In the genomic region with DNA sequence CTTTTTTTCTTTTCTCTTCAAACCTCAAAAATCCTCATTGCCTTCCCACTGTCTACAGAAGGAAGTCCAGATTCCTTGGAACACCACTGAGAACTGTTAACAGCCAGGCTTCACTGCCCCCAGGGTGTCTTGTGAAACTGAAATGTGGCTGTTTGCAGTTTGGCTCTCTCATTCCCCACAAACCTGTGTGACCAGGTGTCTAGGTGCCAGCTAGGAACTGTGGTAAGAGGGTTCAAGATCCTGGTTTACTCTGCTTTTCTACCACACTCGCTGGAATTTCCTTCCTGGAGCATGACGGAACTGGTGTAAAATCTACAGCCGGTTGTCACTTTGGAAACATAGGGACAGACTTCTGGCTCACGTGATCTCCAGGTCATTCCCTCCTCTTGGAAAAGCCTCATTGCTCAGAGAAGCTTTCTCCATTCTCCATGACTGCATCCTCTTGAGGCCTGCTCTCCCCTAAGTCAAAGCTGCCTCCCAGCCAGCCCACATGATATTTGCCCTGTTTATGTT, we compare ENCODE assay signal across 13 mouse cellular contexts.
DNase-seq lines count a peak whose midpoint lies in the region; ATAC-seq lines count a peak whose summit lies in the region.
"Had no signal": no experiment of that assay in that cellular context is flagged by ENCODE, and none has a peak within 500 bp of the region (broad histone marks: within the 10 kb centered on the region; RNA-seq: fewer than 3 reads in every experiment).

No protein-coding gene starts in this region.

- no peak overlapping the region for H3K4me2 ChIP-seq in kidney, embryonic 15.5 days
- H3K4me2 ChIP-seq: midbrain, embryonic 12.5 days had no signal

- no peaks in the 10 kb centered on the region for H3K36me3 ChIP-seq in kidney, embryonic 15.5 days
- H3K36me3 ChIP-seq: midbrain, embryonic 12.5 days had no signal

- H3K9ac ChIP-seq in kidney, embryonic 15.5 days, result no peak overlapping the region
- H3K9ac ChIP-seq: midbrain, embryonic 12.5 days had no signal

- no peaks in the 10 kb centered on the region for H3K27me3 ChIP-seq in kidney, embryonic 15.5 days
- H3K27me3 ChIP-seq: midbrain, embryonic 12.5 days had no signal

- H3K9me3 ChIP-seq in kidney, embryonic 15.5 days (replicated peaks), result no peaks in the 10 kb centered on the region
- H3K9me3 ChIP-seq: midbrain, embryonic 12.5 days had no signal

- H3K4me3 ChIP-seq in kidney, embryonic 15.5 days (replicated peaks), result no peak overlapping the region
- H3K4me3 ChIP-seq: midbrain, embryonic 12.5 days had no signal

- DNase-seq in kidney, adult 11 months, result peak; percentile 30
- DNase-seq in right cerebral cortex, postnatal 10 days (ENCODE audit: low spot score in 2 of 2), result peak; percentile 4 to 12
- no peak for DNase-seq in right cerebral cortex, postnatal 36 days (ENCODE audit: low spot score in 2 of 2)
- DNase-seq in lung, postnatal 10 days, result peak; percentile 44
- no peak for DNase-seq in urinary bladder, adult 18-20 months (ENCODE audit: low spot score in 2 of 2)
- DNase-seq in thymus, postnatal 25 days, result no peak
- DNase-seq: adrenal gland, postnatal 10 days; cerebellum, postnatal 10 days; heart, postnatal 4 days; right cerebral cortex, postnatal 14 days; thymus, postnatal 14 days had no signal

- no peak overlapping the region for H3K27ac ChIP-seq in kidney, embryonic 15.5 days
- H3K27ac ChIP-seq: midbrain, embryonic 12.5 days had no signal

- peaks cover 9% of the 10 kb centered on the region; the same call in 1 of the 2 replicates for H3K4me1 ChIP-seq in kidney, embryonic 15.5 days
- H3K4me1 ChIP-seq: midbrain, embryonic 12.5 days had no signal

- 38% methylated on average over 4 of the region's 4 CpGs for WGBS in kidney, embryonic 15.5 days

- ATAC-seq in kidney, embryonic 15.5 days (replicated peaks; ENCODE audit: low FRiP score), result no peak

Comparison
In these comparisons a context has a peak if more than half of its experiments do, and no peak if none do; other contexts are left out.
1. DNase-seq: peak in kidney, adult 11 months (single experiment), right cerebral cortex, postnatal 10 days (2 of 2) and lung, postnatal 10 days (single experiment); none in right cerebral cortex, postnatal 36 days (0 of 2), urinary bladder, adult 18-20 months (0 of 2) and thymus, postnatal 25 days (single experiment).